Mouse (Mus musculus) embryonic facial prominence, embryonic 13.5 days (tissue): Measurements from ENCODE around the gene Ears2. TPM values are rescaled to one million over a fixed set of nuclear protein-coding genes. Genes with fewer than 3 reads are reported as not detected.

Source experiments
- ATAC-seq: fragments of 200-750 bp; cut with Nextera tagmentation; 2 replicates; pipeline ENCODE4 v1.8.0; 2017; ENCODE audit warnings: low read depth; ENCODE audit not compliant: insufficient number of reproducible peaks, insufficient read depth, low FRiP score, low TSS enrichment
- H3K27ac ChIP-seq: fragments of 300-500 bp; sonication (generic); 2 replicates; pipeline ENCODE4 v1.5.1; 2015; ENCODE audit warnings: moderate library complexity, mild to moderate bottlenecking, inconsistent platforms
- H3K27me3 ChIP-seq: fragments of 300-500 bp; sonication (generic); 2 replicates; pipeline ENCODE4 v1.6.1; 2015; ENCODE audit warnings: mild to moderate bottlenecking, inconsistent platforms
- H3K36me3 ChIP-seq: fragments of 300-500 bp; sonication (generic); 2 replicates; pipeline ENCODE4 v1.6.1; 2015; ENCODE audit warnings: mild to moderate bottlenecking, inconsistent platforms
- H3K4me1 ChIP-seq: fragments of 300-500 bp; sonication (generic); 2 replicates; pipeline ENCODE4 v1.6.1; 2015; ENCODE audit warnings: inconsistent platforms
- H3K4me2 ChIP-seq: fragments of 300-500 bp; sonication (generic); 2 replicates; pipeline ENCODE4 v1.6.1; 2015; ENCODE audit warnings: moderate library complexity, mild to moderate bottlenecking, inconsistent platforms
- H3K4me3 ChIP-seq: fragments of 300-500 bp; sonication (generic); 2 replicates; pipeline ENCODE4 v1.5.1; 2015; ENCODE audit warnings: mild to moderate bottlenecking, inconsistent platforms
- H3K9ac ChIP-seq: fragments of 300-500 bp; sonication (generic); 2 replicates; pipeline ENCODE4 v1.6.1; 2015; ENCODE audit warnings: mild to moderate bottlenecking, inconsistent platforms
- H3K9me3 ChIP-seq: fragments of 300-500 bp; sonication (generic); 2 replicates; pipeline ENCODE4 v1.6.1; 2016; ENCODE audit warnings: inconsistent platforms
- WGBS: fragments of 180-500 bp; shearing (Covaris S2); methylation state at CpG from one replicate; pipeline ENCODE4 v1.1.7; 2015; ENCODE audit warnings: mixed read lengths; 5-methylcytosine and 5-hydroxymethylcytosine counted together
- polyA plus RNA-seq: library from polyadenylated mRNA; unstranded; fragments of >200 nt; fragmentation: Nextera tagmentation; extraction: Ambion mirVana; gene quantifications from 2 replicates; pipeline ENCODE4 v1.2.1, GENCODE M21; 2015

The Ears2 gene
- polyA plus RNA-seq, 1 experiment from 2014 or later = 14.4 TPM

DNA sequence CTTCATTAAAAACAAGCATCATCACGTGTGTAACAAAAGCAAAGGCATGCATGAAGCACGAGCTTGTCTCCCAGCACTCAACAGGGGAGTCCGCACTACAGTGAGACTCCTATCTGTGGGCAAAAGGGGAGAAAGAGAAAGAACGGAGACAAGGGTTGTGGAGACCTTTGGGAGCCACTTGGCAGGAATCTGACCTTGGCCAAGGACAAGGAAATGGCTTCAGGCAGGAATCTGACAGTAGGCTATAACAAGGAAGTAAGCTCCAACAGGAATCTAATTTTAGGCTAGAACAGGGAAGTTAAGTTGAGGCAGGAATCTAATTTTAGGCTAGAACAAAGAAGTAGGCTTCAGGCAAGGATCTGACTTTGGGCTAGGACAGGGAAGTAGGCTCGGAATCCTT is 71.1 kb downstream of the Ears2 start:
- Histone ChIP-seq H3K9me3 (no peaks in the 10 kb centered on the region), H3K36me3 (peaks cover 92% of the 10 kb centered on the region), H3K27ac (no peak overlapping the region), H3K4me2 (no peak overlapping the region), H3K4me3 (no peak overlapping the region), H3K9ac (no peak overlapping the region), H3K27me3 (no peaks in the 10 kb centered on the region), H3K4me1 (no peaks in the 10 kb centered on the region)
- ATAC-seq = no peak
- WGBS = 90% methylated on average over 5 of the region's 5 CpGs

Other genes starting within 250 kb of the Ears2 start
- 0.23 and 0.37 TPM in 2 replicates for gene Scnn1b, start 202.2 kb downstream of the Ears2 start, polyA plus RNA-seq
- gene Cog7, start 85.6 kb downstream of the Ears2 start, polyA plus RNA-seq = 20.4 and 24.8 TPM in 2 replicates
- 96.7 and 96.9 TPM in 2 replicates for gene Gga2, start 46.0 kb downstream of the Ears2 start, polyA plus RNA-seq
- 73.4 and 76.9 TPM in 2 replicates for gene Ubfd1, start 88 bp downstream of the Ears2 start, polyA plus RNA-seq
- 623 and 680 TPM in 2 replicates for gene Ndufab1, start 34.6 kb upstream of the Ears2 start, polyA plus RNA-seq
- gene Palb2, start 65.7 kb upstream of the Ears2 start, polyA plus RNA-seq = 14.7 and 16.2 TPM in 2 replicates
- gene Dctn5, start 65.8 kb upstream of the Ears2 start, polyA plus RNA-seq = 128 and 129 TPM in 2 replicates
- gene Plk1, start 92.2 kb upstream of the Ears2 start, polyA plus RNA-seq = 112 and 125 TPM in 2 replicates
- not detected in 2 replicates for gene Ern2, start 118.9 kb upstream of the Ears2 start, polyA plus RNA-seq
- 0.48 TPM in 1 of 2 replicates, not detected in the other for gene Chp2, start 152.2 kb upstream of the Ears2 start, polyA plus RNA-seq
- gene Prkcb, start 221.5 kb upstream of the Ears2 start, polyA plus RNA-seq = 5.9 and 6.1 TPM in 2 replicates